Mouse (Mus musculus): ENCODE results near the gene Ap2a1. TPM values are rescaled to one million over a fixed set of nuclear protein-coding genes. Genes with fewer than 3 reads are reported as not detected.

Ap2a1 gene
- polyA plus RNA-seq, 1 experiment from 2014 or later = 54.0 TPM

DNA sequence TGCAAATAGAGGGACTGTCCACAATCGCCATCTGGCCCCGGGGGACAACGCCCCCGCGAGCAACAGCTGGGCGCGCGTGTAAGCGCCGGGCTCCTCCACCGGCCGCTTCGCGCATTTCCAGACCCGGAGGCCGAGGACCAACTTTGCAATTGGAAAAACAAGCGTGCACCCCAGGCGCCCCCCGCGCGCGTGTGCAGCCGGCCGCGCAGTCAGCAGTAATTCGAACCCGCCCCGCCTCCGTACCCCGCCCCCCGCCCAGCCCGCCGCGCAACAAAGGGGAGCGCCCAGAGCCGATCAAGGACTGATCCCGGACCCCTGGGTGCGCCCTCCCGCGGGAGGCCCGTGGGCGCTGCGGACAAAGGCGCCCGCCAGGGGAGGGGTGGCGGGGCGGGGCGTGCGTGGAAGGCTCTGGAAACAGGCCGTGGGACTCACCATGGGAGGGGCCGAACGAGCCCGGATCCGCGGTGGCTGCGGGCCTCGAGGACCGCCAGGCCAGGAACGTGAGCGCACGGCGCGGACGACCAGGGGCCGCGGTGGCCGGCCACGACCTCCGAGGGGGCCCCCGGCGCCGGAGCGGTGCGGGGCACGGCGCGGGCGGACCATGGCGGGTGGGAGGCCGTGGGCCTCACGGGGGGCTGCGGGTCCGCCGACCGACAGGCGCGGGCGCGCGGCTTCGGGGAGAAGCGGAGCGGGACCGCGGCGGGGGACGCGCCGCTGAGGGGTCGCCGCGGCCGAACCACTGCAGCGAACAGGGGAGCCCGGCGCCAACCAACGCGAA, 60.2 kb downstream of the Ap2a1 start:
- Histone ChIP-seq H3K4me2 (ENCODE audit: low read length) (peak overlapping the region; percentile 92), H3K36me3 (ENCODE audit: control insufficient read depth, insufficient read depth, low read length) (peaks cover 26% of the 10 kb centered on the region), H3K27me3 (ENCODE audit: control insufficient read depth, insufficient read depth, low read length) (no peaks in the 10 kb centered on the region), H3K4me3 (ENCODE audit: control insufficient read depth in 1 of 2, insufficient read depth in 1 of 2, low read depth in 1 of 2, low read length in 2 of 2) (peak overlapping the region; percentile 77 to 95), H3K9ac (ENCODE audit: low read length) (peak overlapping the region; percentile 97), H3K9me3 (ENCODE audit: control insufficient read depth, low read length) (no peaks in the 10 kb centered on the region), H3K4me1 (ENCODE audit: control insufficient read depth in 2 of 2, insufficient read depth in 2 of 2, low read length in 2 of 2) (peaks cover 43 to 67% of the 10 kb centered on the region in 2 experiments), H3K27ac (replicated peaks in 1 of 2; ENCODE audit: control insufficient read depth in 1 of 2, insufficient read depth in 1 of 2, low read depth in 2 of 2, low read length in 2 of 2) (peak overlapping the region; percentile 96 to 100)
- under 1% methylated on average over 99 of the region's 108 CpGs for WGBS
- peak; percentile 48 for ATAC-seq (ENCODE audit: insufficient number of reproducible peaks, insufficient read depth, low FRiP score, low read depth)

DNA sequence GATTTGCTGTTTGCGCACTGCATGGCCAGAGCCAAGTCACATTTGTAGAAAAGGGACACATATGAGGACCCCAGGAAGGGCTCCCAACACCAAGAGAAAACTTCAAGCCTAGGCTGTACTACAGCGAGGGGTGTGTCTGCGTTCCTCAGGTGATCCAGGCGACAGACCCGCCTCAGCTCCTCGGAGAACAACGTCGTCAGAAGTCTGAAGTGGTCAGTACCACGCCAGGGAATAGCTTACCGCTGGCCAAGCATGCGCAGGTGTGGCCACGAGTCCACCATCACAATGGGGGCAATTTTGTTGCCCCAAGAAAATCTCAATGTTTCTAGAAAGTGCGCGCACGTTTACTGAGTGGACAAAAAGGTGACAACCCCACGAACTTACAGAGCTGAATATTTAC, 60.8 kb downstream of the Ap2a1 start:
- H3K36me3 ChIP-seq (ENCODE audit: control insufficient read depth, insufficient read depth, low read length) = peaks cover 32% of the 10 kb centered on the region
- H3K4me2 ChIP-seq (ENCODE audit: low read length) = peak overlapping the region; percentile 92
- peak overlapping the region; percentile 19 to 100; a peak in 3 of 4 replicates for H3K27ac ChIP-seq (replicated peaks in 1 of 2; ENCODE audit: control insufficient read depth in 1 of 2, insufficient read depth in 1 of 2, low read depth in 2 of 2, low read length in 2 of 2)
- no peaks in the 10 kb centered on the region for H3K9me3 ChIP-seq (ENCODE audit: control insufficient read depth, low read length)
- no peak for ATAC-seq (ENCODE audit: insufficient number of reproducible peaks, insufficient read depth, low FRiP score, low read depth)
- H3K27me3 ChIP-seq (ENCODE audit: control insufficient read depth, insufficient read depth, low read length) = no peaks in the 10 kb centered on the region
- 7% methylated on average over 16 of the region's 16 CpGs for WGBS
- peak overlapping the region; percentile 97 for H3K9ac ChIP-seq (ENCODE audit: low read length)
- H3K4me3 ChIP-seq (ENCODE audit: control insufficient read depth in 1 of 2, insufficient read depth in 1 of 2, low read depth in 1 of 2, low read length in 2 of 2) = peak overlapping the region; percentile 77 to 95
- H3K4me1 ChIP-seq (ENCODE audit: control insufficient read depth in 2 of 2, insufficient read depth in 2 of 2, low read length in 2 of 2) = peaks cover 43 to 66% of the 10 kb centered on the region in 2 experiments

DNA sequence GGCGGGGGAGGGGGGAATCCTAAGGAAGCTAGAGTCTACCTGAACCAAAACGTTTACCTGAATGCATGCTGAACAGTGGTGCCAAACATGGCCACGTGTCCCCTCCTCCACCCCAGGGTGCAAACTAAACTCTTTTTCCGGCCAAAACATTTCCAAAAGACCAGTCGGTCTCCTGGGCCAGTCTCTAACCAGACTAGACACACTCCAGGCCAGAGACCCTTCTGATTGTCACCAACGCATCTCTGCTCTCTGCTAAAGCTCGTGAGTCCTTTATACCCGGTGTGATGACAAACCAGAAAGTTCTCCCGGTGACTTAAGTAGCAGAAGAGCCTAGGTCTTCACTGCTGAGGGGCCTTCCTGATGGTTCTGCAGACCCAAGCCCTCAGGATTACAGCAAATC, 61.5 kb downstream of the Ap2a1 start:
- ATAC-seq (ENCODE audit: insufficient number of reproducible peaks, insufficient read depth, low FRiP score, low read depth) = no peak
- Histone ChIP-seq H3K36me3 (ENCODE audit: control insufficient read depth, insufficient read depth, low read length) (peaks cover 39% of the 10 kb centered on the region), H3K4me3 (ENCODE audit: control insufficient read depth in 1 of 2, insufficient read depth in 1 of 2, low read depth in 1 of 2, low read length in 2 of 2) (peak overlapping the region; percentile 77 to 95), H3K4me1 (ENCODE audit: control insufficient read depth in 2 of 2, insufficient read depth in 2 of 2, low read length in 2 of 2) (peaks cover 41 to 59% of the 10 kb centered on the region in 2 experiments), H3K4me2 (ENCODE audit: low read length) (peak overlapping the region; percentile 92), H3K27me3 (ENCODE audit: control insufficient read depth, insufficient read depth, low read length) (no peaks in the 10 kb centered on the region), H3K9me3 (ENCODE audit: control insufficient read depth, low read length) (no peaks in the 10 kb centered on the region), H3K27ac (replicated peaks in 1 of 2; ENCODE audit: control insufficient read depth in 1 of 2, insufficient read depth in 1 of 2, low read depth in 2 of 2, low read length in 2 of 2) (peak overlapping the region; percentile 13 to 100; a peak in 2 of 4 replicates), H3K9ac (ENCODE audit: low read length) (peak overlapping the region; percentile 97)
- WGBS = 42% methylated on average over 9 of the region's 9 CpGs

DNA sequence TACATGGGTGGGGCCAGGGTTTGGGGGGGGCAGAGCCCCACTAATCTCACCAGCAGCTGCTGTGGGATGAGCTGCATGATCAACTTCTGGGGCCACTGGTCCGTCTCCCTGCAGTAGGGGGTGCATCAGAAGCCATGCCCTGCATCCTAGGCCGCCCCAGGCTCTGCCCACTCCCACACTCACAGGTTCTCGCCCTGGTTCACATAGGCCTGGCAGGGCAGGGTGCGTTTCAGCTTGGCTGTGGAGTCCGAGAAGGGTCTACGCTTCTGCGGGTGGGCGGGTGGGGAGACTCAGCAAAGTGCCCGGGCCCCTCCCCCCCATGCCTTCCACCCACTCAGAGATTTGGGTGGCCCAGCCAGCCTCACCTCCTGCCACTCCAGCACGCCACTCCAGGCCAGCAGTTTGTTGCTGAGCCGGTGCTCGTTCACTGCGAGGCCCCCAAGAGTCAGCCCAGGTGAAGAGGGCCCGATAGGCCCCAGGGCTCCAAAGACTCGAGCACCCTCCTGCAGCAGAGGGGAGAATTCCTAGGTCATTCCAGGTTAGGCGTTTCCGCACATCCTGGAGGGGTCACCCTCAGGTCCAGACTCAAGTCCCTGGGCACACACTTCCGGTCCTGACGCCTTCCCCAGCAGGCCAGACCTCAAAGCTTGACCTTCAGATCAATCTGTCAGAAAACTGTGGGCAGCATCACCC, 62.1 kb downstream of the Ap2a1 start:
- Histone ChIP-seq H3K4me2 (ENCODE audit: low read length) (peak overlapping the region; percentile 92), H3K36me3 (ENCODE audit: control insufficient read depth, insufficient read depth, low read length) (peaks cover 45% of the 10 kb centered on the region), H3K27ac (replicated peaks in 1 of 2; ENCODE audit: control insufficient read depth in 1 of 2, insufficient read depth in 1 of 2, low read depth in 2 of 2, low read length in 2 of 2) (peak overlapping the region; percentile 79 to 100; a peak in 3 of 4 replicates), H3K4me3 (ENCODE audit: control insufficient read depth in 1 of 2, insufficient read depth in 1 of 2, low read depth in 1 of 2, low read length in 2 of 2) (peak overlapping the region; percentile 77 to 95; a peak in 3 of 4 replicates), H3K9ac (ENCODE audit: low read length) (peak overlapping the region; percentile 97), H3K4me1 (ENCODE audit: control insufficient read depth in 2 of 2, insufficient read depth in 2 of 2, low read length in 2 of 2) (peaks cover 40 to 56% of the 10 kb centered on the region in 2 experiments), H3K27me3 (ENCODE audit: control insufficient read depth, insufficient read depth, low read length) (no peaks in the 10 kb centered on the region), H3K9me3 (ENCODE audit: control insufficient read depth, low read length) (no peaks in the 10 kb centered on the region)
- ATAC-seq (ENCODE audit: insufficient number of reproducible peaks, insufficient read depth, low FRiP score, low read depth) = no peak
- 64% methylated on average over 19 of the region's 19 CpGs for WGBS

DNA sequence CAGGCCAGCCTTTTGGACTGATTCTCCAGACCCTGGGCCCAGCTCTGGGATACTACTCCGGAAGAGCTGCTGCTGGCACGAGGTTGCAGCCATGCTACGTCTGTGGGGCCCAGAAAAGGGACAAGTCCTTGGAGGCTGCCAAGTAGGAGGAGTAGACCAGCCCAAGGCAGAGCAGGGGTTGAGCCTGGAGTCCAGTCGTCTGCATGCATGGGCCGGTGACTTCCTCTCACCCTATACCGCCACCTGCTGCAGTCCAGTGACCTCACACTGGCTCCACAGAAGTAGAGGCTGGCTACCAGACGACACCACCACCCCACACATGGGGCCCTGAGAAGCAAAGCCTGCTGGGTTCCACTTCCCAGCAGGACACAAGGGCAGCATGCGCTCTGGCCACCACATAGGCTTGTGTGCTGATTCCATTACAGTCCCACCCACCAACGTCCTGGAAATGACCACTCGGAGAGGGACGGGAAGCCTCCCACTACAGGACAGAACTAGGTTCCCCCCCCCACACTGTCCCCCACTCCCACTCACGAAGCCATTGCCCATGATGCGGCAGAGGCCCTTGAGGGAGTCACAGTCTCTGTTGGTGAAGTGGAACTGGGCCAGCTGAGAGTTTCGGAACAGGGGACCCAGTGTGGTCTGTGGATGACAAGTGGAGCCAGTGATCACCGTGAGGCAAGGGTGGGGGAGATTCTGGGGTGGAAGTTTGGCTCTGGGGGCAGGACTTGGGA, 62.9 kb downstream of the Ap2a1 start:
- 36% methylated on average over 15 of the region's 15 CpGs for WGBS
- ATAC-seq (ENCODE audit: insufficient number of reproducible peaks, insufficient read depth, low FRiP score, low read depth) = peak; percentile 15; the same call in 1 of the 2 replicates

DNA sequence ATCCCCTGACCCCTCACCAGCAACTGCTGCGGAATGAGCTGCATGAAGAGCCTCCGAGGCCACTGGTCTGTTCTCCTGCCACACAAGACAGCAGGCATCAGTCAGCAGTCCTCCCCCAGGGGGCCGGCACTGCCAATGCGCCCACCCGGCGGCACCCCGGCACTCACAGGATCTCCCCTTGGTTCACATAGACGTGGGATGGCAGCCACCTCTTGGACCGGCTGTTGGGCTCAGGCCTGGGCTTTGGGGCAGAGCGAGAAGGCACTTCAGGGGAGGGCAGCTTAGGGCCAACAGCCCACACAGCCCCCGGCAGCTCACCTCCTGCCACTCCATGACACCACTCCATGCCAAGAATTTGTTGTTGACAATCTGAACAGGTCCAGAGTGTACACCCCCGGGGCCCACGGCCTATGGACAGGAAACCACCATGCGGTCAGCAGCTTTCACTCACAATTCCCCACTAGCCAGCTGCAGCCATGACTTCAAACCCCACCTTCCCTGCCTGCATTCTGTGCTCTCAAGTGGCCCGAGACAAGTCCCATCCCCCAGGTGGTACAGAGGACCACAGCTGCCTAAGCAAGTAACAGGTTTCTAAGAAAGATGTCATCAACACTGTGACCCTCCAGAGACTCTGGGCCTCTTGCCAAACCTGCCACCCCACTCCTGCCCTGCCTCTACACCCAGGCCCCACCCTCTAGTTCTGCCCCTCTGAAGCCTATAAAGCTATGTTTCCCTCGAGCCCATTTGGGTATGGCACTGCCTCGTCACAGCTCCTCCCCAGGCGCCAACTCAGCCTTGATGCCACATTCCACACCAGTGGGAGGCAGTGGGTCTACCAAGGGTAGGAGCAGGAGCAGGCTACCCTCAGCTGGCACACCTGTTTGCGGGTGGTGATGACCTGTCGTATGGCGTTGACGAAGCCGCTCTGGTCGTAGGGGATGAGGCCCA, 64.4 kb downstream of the Ap2a1 start:
- H3K4me3 ChIP-seq (ENCODE audit: control insufficient read depth in 1 of 2, insufficient read depth in 1 of 2, low read depth in 1 of 2, low read length in 2 of 2) = no peak overlapping the region
- 63% methylated on average over 24 of the region's 24 CpGs for WGBS
- H3K27ac ChIP-seq (replicated peaks in 1 of 2; ENCODE audit: control insufficient read depth in 1 of 2, insufficient read depth in 1 of 2, low read depth in 2 of 2, low read length in 2 of 2) = peak overlapping the region; percentile 27 to 100
- H3K4me1 ChIP-seq (ENCODE audit: control insufficient read depth in 2 of 2, insufficient read depth in 2 of 2, low read length in 2 of 2) = peaks cover 38 to 46% of the 10 kb centered on the region in 2 experiments
- peak overlapping the region; percentile 92 for H3K4me2 ChIP-seq (ENCODE audit: low read length)
- H3K9me3 ChIP-seq (ENCODE audit: control insufficient read depth, low read length) = no peaks in the 10 kb centered on the region
- peaks cover 54% of the 10 kb centered on the region for H3K36me3 ChIP-seq (ENCODE audit: control insufficient read depth, insufficient read depth, low read length)
- H3K27me3 ChIP-seq (ENCODE audit: control insufficient read depth, insufficient read depth, low read length) = no peaks in the 10 kb centered on the region
- no peak for ATAC-seq (ENCODE audit: insufficient number of reproducible peaks, insufficient read depth, low FRiP score, low read depth)
- H3K9ac ChIP-seq (ENCODE audit: low read length) = peak overlapping the region; percentile 97

More for the DNA sequence above, 62.9 kb downstream of the Ap2a1 start:
- Histone ChIP-seq H3K27me3 (ENCODE audit: control insufficient read depth, insufficient read depth, low read length) (no peaks in the 10 kb centered on the region), H3K4me2 (ENCODE audit: low read length) (peak overlapping the region; percentile 92), H3K27ac (replicated peaks in 1 of 2; ENCODE audit: control insufficient read depth in 1 of 2, insufficient read depth in 1 of 2, low read depth in 2 of 2, low read length in 2 of 2) (peak overlapping the region; percentile 79 to 100), H3K4me3 (ENCODE audit: control insufficient read depth in 1 of 2, insufficient read depth in 1 of 2, low read depth in 1 of 2, low read length in 2 of 2) (peak overlapping the region; percentile 2 to 77; a peak in 3 of 4 replicates), H3K9ac (ENCODE audit: low read length) (peak overlapping the region; percentile 97), H3K9me3 (ENCODE audit: control insufficient read depth, low read length) (no peaks in the 10 kb centered on the region), H3K36me3 (ENCODE audit: control insufficient read depth, insufficient read depth, low read length) (peaks cover 52% of the 10 kb centered on the region), H3K4me1 (ENCODE audit: control insufficient read depth in 2 of 2, insufficient read depth in 2 of 2, low read length in 2 of 2) (peaks cover 40 to 56% of the 10 kb centered on the region in 2 experiments)
